Mouse (Mus musculus) midbrain, embryonic 16.5 days (tissue): ENCODE measurements at regions not wholly inside any gene's neighbourhood (a gene's known extent, or its start where the extent isn't known, plus 50 kb on each side); places are given as distances from the start of the nearest gene placed in this dataset.

Experiments
- ATAC-seq: fragments of 200-750 bp; cut with Nextera tagmentation; 2 replicates; pipeline ENCODE4 v1.8.0; 2017; ENCODE audit warnings: moderate TSS enrichment
- H3K27ac ChIP-seq: fragments of 300-500 bp; sonication (generic); 2 replicates; pipeline ENCODE4 v1.5.1; 2014; ENCODE audit warnings: mild to moderate bottlenecking, low read length, mixed read lengths
- H3K27me3 ChIP-seq: fragments of 300-500 bp; sonication (generic); 2 replicates; pipeline ENCODE4 v1.6.1; 2014; ENCODE audit warnings: low read depth, low read length, mixed read lengths; ENCODE audit not compliant: control insufficient read depth, insufficient read depth
- H3K36me3 ChIP-seq: fragments of 300-500 bp; sonication (generic); 2 replicates; pipeline ENCODE4 v1.6.1; 2014; ENCODE audit warnings: mild to moderate bottlenecking, low read length, moderate library complexity, mixed read lengths; ENCODE audit not compliant: control insufficient read depth, insufficient read depth
- H3K4me1 ChIP-seq: fragments of 300-500 bp; sonication (generic); 2 replicates; pipeline ENCODE4 v1.6.1; 2014; ENCODE audit warnings: mild to moderate bottlenecking, low read length, mixed read lengths; ENCODE audit not compliant: control insufficient read depth, insufficient read depth
- H3K4me2 ChIP-seq: fragments of 300-500 bp; sonication (generic); 2 replicates; pipeline ENCODE4 v1.6.1; 2014; ENCODE audit warnings: mild to moderate bottlenecking, low read length, mixed read lengths
- H3K4me3 ChIP-seq: fragments of 300-500 bp; sonication (generic); 2 replicates; pipeline ENCODE4 v1.5.1; 2014; ENCODE audit warnings: low read depth, mild to moderate bottlenecking, low read length, moderate library complexity, mixed read lengths
- H3K9ac ChIP-seq: fragments of 300-500 bp; sonication (generic); 2 replicates; pipeline ENCODE4 v1.6.1; 2014; ENCODE audit warnings: low read depth, low read length, mixed read lengths
- H3K9me3 ChIP-seq: fragments of 300-500 bp; sonication (generic); replicated peaks from 2 replicates; pipeline ENCODE4 v1.6.1; 2014; ENCODE audit warnings: mild to moderate bottlenecking, low read length, mixed read lengths; ENCODE audit not compliant: control insufficient read depth, poor library complexity, severe bottlenecking
- WGBS: fragments of 180-500 bp; shearing (Covaris S2); extraction: QIAGEN DNeasy Blood & Tissue Kit; methylation state at CpG from one replicate; pipeline ENCODE4 v1.1.7; 2014; 5-methylcytosine and 5-hydroxymethylcytosine counted together

GRCm38 (mm10) chr5:53357086-53357608 lies 90.3 kb downstream of the Smim20 start:
- no peak overlapping the region for H3K4me2 ChIP-seq
- 74% methylated on average over 7 of the region's 7 CpGs for WGBS
- H3K4me1 ChIP-seq = no peaks in the 10 kb centered on the region
- H3K9me3 ChIP-seq = no peaks in the 10 kb centered on the region
- H3K36me3 ChIP-seq = no peaks in the 10 kb centered on the region
- no peak overlapping the region for H3K27ac ChIP-seq
- no peak overlapping the region for H3K9ac ChIP-seq
- H3K4me3 ChIP-seq = no peak overlapping the region
- no peak for ATAC-seq
- no peaks in the 10 kb centered on the region for H3K27me3 ChIP-seq

- Histone ChIP-seq H3K27me3 (no peaks in the 10 kb centered on the region), H3K27ac (no peak overlapping the region), H3K9me3 (no peaks in the 10 kb centered on the region), H3K9ac (no peak overlapping the region), H3K36me3 (no peaks in the 10 kb centered on the region), H3K4me2 (no peak overlapping the region), H3K4me1 (no peaks in the 10 kb centered on the region), H3K4me3 (no peak overlapping the region)
- no peak for ATAC-seq
- WGBS = 66% methylated on average over 4 of the region's 4 CpGs
These were observed 91.3 kb downstream of the Smim20 start for GRCm38 (mm10) chr5:53358181-53358580.

GRCm38 (mm10) chr5:53359887-53360286 lies 93.0 kb downstream of the Smim20 start:
- Histone ChIP-seq H3K36me3 (no peaks in the 10 kb centered on the region), H3K27me3 (no peaks in the 10 kb centered on the region), H3K4me2 (no peak overlapping the region), H3K4me1 (no peaks in the 10 kb centered on the region), H3K4me3 (no peak overlapping the region), H3K9me3 (no peaks in the 10 kb centered on the region), H3K27ac (no peak overlapping the region), H3K9ac (no peak overlapping the region)
- no peak for ATAC-seq
- WGBS = 92% methylated on average over 12 of the region's 12 CpGs

- ATAC-seq = no peak
- Histone ChIP-seq H3K4me2 (no peak overlapping the region), H3K9me3 (no peaks in the 10 kb centered on the region), H3K9ac (no peak overlapping the region), H3K27me3 (no peaks in the 10 kb centered on the region), H3K36me3 (no peaks in the 10 kb centered on the region), H3K27ac (no peak overlapping the region), H3K4me3 (no peak overlapping the region), H3K4me1 (no peaks in the 10 kb centered on the region)
- 88% methylated on average over 6 of the region's 6 CpGs for WGBS
These were observed 94.4 kb downstream of the Smim20 start for GRCm38 (mm10) chr5:53361295-53361694.

GRCm38 (mm10) chr5:53363898-53364297 lies 97.0 kb downstream of the Smim20 start:
- Histone ChIP-seq H3K9me3 (no peaks in the 10 kb centered on the region), H3K4me3 (no peak overlapping the region), H3K4me1 (no peaks in the 10 kb centered on the region), H3K27me3 (no peaks in the 10 kb centered on the region), H3K4me2 (no peak overlapping the region), H3K27ac (no peak overlapping the region), H3K9ac (no peak overlapping the region), H3K36me3 (no peaks in the 10 kb centered on the region)
- no peak for ATAC-seq
- 79% methylated on average over 8 of the region's 8 CpGs for WGBS

- Histone ChIP-seq H3K9ac (no peak overlapping the region), H3K36me3 (no peaks in the 10 kb centered on the region), H3K4me3 (no peak overlapping the region), H3K4me2 (no peak overlapping the region), H3K9me3 (no peaks in the 10 kb centered on the region), H3K27me3 (no peaks in the 10 kb centered on the region), H3K4me1 (no peaks in the 10 kb centered on the region), H3K27ac (no peak overlapping the region)
- no peak for ATAC-seq
- WGBS = 82% methylated on average over 6 of the region's 6 CpGs
These were observed 98.9 kb upstream of the Rbpj start for GRCm38 (mm10) chr5:53366882-53367561.

GRCm38 (mm10) chr5:53370272-53370671 lies 95.7 kb upstream of the Rbpj start:
- H3K4me3 ChIP-seq = no peak overlapping the region
- H3K4me2 ChIP-seq = no peak overlapping the region
- H3K27ac ChIP-seq = no peak overlapping the region
- H3K9ac ChIP-seq = no peak overlapping the region
- 80% methylated on average over 7 of the region's 7 CpGs for WGBS
- H3K4me1 ChIP-seq = no peaks in the 10 kb centered on the region
- no peak for ATAC-seq
- no peaks in the 10 kb centered on the region for H3K27me3 ChIP-seq
- no peaks in the 10 kb centered on the region for H3K9me3 ChIP-seq
- H3K36me3 ChIP-seq = no peaks in the 10 kb centered on the region

- no peak overlapping the region for H3K4me3 ChIP-seq
- no peaks in the 10 kb centered on the region for H3K9me3 ChIP-seq
- H3K27ac ChIP-seq = no peak overlapping the region
- no peak overlapping the region for H3K4me2 ChIP-seq
- 86% methylated on average over 3 of the region's 3 CpGs for WGBS
- no peak overlapping the region for H3K9ac ChIP-seq
- no peaks in the 10 kb centered on the region for H3K4me1 ChIP-seq
- ATAC-seq = no peak
- no peaks in the 10 kb centered on the region for H3K27me3 ChIP-seq
- no peaks in the 10 kb centered on the region for H3K36me3 ChIP-seq
These were observed 94.3 kb upstream of the Rbpj start for GRCm38 (mm10) chr5:53371638-53372037.

GRCm38 (mm10) chr5:53373315-53373714 lies 92.6 kb upstream of the Rbpj start:
- Histone ChIP-seq H3K9ac (no peak overlapping the region), H3K27ac (no peak overlapping the region), H3K4me2 (no peak overlapping the region), H3K4me1 (no peaks in the 10 kb centered on the region), H3K4me3 (no peak overlapping the region), H3K27me3 (no peaks in the 10 kb centered on the region), H3K36me3 (no peaks in the 10 kb centered on the region), H3K9me3 (no peaks in the 10 kb centered on the region)
- 90% methylated on average over 2 of the region's 2 CpGs for WGBS
- ATAC-seq = no peak
